Mouse (Mus musculus): ENCODE data around the gene Pigr. TPM values are rescaled to one million over a fixed set of nuclear protein-coding genes. Genes with fewer than 3 reads are reported as not detected.

Pigr gene
- polyA plus RNA-seq, 1 experiment from 2014 or later, result not detected

DNA sequence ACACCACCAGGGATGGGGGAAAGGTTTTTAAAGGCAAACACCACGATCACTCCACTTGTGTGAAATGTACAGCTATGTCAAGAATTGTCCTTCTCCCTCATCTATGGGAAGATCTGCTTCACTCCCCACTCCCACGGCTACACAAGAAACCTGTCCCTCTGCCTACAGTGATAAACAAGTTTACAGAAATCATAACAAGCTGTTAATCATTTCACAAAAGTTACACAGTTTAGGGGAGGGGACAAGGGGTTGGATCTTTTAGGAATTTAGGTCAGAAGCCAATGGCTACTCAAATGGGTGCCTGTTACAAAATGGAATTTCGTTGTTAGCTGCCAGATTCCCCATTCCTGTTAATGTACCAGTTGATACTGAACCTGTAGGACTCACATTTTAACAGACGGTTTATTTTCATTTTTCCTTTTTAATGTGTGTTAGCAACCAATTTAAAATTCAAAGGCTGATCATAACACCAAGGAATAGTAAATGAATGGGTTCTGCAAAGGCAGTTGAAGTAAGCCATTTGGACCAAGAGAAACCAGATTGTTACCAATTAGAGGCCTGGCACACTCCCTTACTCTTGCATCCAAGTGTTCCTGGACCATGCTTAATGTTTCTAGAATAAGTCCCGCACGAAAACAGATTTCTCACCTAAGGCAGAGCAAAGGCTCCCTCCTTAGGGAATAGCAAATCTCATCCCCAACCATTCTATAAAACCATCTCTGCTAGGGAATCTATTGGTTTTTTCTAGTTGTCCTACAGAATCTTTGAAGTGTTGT is 8.9 kb downstream of the Pigr start:
- Histone ChIP-seq H3K27me3 (no peaks in the 10 kb centered on the region), H3K4me1 (no peaks in the 10 kb centered on the region; the same call in 1 of the 2 replicates), H3K9ac (no peak overlapping the region), H3K36me3 (no peaks in the 10 kb centered on the region), H3K9me3 (no peaks in the 10 kb centered on the region), H3K27ac (no peak overlapping the region), H3K4me2 (replicated peaks) (no peak overlapping the region), H3K4me3 (no peak overlapping the region)
- ATAC-seq (ENCODE audit: insufficient number of reproducible peaks, insufficient read depth, low FRiP score, low TSS enrichment), result no peak
- 85% methylated on average over 6 of the region's 6 CpGs for WGBS

DNA sequence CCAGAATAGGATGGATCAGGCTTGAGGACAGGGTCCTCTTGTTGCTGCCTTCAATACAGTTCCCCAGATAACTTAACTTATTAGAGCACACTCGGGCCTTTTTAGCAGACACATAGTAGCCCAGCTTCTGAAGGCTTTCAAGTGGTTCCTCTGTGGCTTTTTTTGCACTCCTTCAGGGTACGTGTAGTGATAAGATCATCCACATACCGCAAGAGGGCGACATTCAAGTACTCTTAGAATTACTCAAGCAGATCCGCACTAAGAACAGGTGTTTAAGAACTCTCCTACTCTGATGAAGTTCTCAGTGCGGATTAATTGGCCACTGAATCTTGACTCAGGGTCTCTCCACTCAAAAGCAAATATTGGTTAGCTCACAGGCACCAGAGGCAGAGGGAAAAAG is 11.8 kb downstream of the Pigr start:
- no peak overlapping the region for H3K9ac ChIP-seq
- no peak overlapping the region for H3K4me2 ChIP-seq (replicated peaks)
- no peaks in the 10 kb centered on the region; the same call in 1 of the 2 replicates for H3K4me1 ChIP-seq
- H3K9me3 ChIP-seq, result no peaks in the 10 kb centered on the region
- no peaks in the 10 kb centered on the region for H3K27me3 ChIP-seq
- ATAC-seq (ENCODE audit: insufficient number of reproducible peaks, insufficient read depth, low FRiP score, low TSS enrichment), result no peak
- H3K4me3 ChIP-seq, result no peak overlapping the region
- no peak overlapping the region for H3K27ac ChIP-seq
- WGBS, result 54% methylated on average over 6 of the region's 6 CpGs
- no peaks in the 10 kb centered on the region for H3K36me3 ChIP-seq

DNA sequence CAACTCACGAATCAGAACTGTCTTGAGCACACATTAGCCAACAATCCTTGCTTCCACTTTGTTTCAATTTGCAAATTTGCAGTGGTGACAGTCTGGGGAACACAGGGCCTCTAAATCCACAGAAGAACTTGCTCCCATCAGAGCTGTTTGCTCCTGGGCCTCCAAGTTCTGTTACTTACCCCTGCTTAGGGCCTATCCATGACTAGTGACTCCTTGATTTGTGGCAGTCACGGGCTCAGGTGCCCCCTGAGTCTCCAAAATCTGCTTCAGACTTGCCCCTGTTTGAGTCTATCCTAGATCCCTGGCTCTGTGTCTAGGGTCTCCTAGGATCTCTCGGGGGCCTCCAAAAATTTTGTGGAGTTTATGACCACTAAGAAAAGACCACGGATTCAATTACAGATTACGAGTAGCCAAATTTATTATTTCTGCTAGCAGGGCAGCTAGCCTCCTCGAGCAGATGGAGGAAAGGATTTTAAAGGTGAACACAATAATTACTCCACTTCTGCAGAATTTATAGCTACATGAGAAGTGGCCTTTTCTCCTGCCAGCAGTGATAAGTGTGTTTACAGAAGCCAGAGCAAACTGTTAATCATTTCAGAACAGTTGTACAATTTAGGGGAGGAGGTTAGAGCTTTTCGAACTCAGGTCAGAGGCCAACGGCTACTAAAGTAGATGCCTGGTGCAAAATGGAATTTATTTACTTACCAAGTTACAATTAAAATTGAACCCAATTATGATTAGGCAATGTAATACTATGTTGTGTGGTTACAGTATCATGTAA is 14.3 kb downstream of the Pigr start:
- no peak for ATAC-seq (ENCODE audit: insufficient number of reproducible peaks, insufficient read depth, low FRiP score, low TSS enrichment)
- H3K27me3 ChIP-seq, result no peaks in the 10 kb centered on the region
- no peak overlapping the region for H3K27ac ChIP-seq
- no peaks in the 10 kb centered on the region for H3K36me3 ChIP-seq
- no peak overlapping the region for H3K4me2 ChIP-seq (replicated peaks)
- H3K9ac ChIP-seq, result no peak overlapping the region
- no peaks in the 10 kb centered on the region for H3K9me3 ChIP-seq
- 76% methylated on average over 8 of the region's 8 CpGs for whole genome bisulfite sequencing
- no peaks in the 10 kb centered on the region for H3K4me1 ChIP-seq
- no peak overlapping the region for H3K4me3 ChIP-seq

DNA sequence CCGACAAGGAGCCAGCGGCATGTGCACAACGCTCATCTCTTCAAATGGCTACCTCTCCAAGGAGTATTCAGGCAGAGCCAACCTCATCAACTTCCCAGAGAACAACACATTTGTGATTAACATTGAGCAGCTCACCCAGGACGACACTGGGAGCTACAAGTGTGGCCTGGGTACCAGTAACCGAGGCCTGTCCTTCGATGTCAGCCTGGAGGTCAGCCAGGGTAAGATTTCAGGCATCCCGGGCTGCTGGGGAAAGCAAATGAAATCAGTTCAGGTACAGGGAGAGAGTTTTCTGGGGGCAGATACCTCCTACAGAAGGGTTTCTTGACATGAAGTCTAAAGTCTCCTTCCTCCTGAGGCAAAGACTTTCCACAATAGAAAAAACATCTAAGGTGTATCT is 15.1 kb downstream of the Pigr start:
- Histone ChIP-seq H3K4me3 (no peak overlapping the region), H3K27ac (no peak overlapping the region), H3K4me2 (replicated peaks) (no peak overlapping the region), H3K4me1 (no peaks in the 10 kb centered on the region), H3K27me3 (no peaks in the 10 kb centered on the region), H3K9ac (no peak overlapping the region), H3K9me3 (no peaks in the 10 kb centered on the region), H3K36me3 (no peaks in the 10 kb centered on the region)
- 86% methylated on average over 7 of the region's 7 CpGs for WGBS
- no peak for ATAC-seq (ENCODE audit: insufficient number of reproducible peaks, insufficient read depth, low FRiP score, low TSS enrichment)

DNA sequence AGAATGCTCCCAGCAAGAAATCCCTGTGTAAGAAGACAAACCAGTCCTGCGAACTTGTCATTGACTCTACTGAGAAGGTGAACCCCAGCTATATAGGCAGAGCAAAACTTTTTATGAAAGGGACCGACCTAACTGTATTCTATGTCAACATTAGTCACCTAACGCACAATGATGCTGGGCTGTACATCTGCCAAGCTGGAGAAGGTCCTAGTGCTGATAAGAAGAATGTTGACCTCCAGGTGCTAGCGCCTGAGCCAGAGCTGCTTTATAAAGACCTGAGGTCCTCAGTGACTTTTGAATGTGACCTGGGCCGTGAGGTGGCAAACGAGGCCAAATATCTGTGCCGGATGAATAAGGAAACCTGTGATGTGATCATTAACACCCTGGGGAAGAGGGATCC is 18.0 kb downstream of the Pigr start:
- Histone ChIP-seq H3K36me3 (no peaks in the 10 kb centered on the region), H3K9me3 (no peaks in the 10 kb centered on the region), H3K9ac (no peak overlapping the region), H3K4me3 (no peak overlapping the region), H3K27me3 (no peaks in the 10 kb centered on the region), H3K27ac (no peak overlapping the region), H3K4me2 (replicated peaks) (no peak overlapping the region), H3K4me1 (no peaks in the 10 kb centered on the region)
- no peak for ATAC-seq (ENCODE audit: insufficient number of reproducible peaks, insufficient read depth, low FRiP score, low TSS enrichment)
- WGBS, result 87% methylated on average over 7 of the region's 7 CpGs

DNA sequence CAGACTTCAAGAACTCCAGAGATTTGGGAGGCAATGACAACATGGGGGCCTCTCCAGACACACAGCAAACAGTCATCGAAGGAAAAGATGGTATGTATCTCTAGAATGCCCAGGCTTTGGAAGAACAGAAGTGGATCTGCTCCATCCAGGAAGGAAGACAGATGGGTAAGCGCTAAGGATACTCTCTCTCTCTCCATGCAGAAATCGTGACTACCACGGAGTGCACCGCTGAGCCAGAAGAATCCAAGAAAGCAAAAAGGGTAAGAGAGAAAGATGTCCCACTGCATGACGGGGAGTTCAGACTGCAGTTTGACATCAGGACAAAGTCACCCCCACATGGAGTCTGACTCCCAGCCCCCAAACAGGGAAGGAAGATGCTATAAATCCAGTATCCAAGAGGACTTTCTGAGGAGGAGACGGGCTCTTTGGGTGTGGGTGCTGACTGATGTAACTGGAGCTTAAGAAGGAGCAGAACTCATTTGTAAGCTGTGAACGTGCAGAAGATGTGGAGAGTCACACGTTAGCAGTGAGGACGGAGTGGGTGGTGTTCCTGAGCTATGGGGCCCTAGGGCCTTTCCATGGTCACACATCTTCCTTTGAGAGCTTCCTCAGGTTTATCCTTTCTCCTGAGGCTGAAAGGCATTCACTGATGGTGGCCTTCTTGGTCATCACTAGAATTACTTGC is 23.2 kb downstream of the Pigr start:
- Histone ChIP-seq H3K27me3 (no peaks in the 10 kb centered on the region), H3K9me3 (no peaks in the 10 kb centered on the region), H3K27ac (no peak overlapping the region), H3K4me1 (no peaks in the 10 kb centered on the region), H3K4me3 (no peak overlapping the region), H3K9ac (no peak overlapping the region), H3K4me2 (replicated peaks) (no peak overlapping the region), H3K36me3 (no peaks in the 10 kb centered on the region)
- 86% methylated on average over 10 of the region's 10 CpGs for WGBS
- ATAC-seq (ENCODE audit: insufficient number of reproducible peaks, insufficient read depth, low FRiP score, low TSS enrichment), result no peak

DNA sequence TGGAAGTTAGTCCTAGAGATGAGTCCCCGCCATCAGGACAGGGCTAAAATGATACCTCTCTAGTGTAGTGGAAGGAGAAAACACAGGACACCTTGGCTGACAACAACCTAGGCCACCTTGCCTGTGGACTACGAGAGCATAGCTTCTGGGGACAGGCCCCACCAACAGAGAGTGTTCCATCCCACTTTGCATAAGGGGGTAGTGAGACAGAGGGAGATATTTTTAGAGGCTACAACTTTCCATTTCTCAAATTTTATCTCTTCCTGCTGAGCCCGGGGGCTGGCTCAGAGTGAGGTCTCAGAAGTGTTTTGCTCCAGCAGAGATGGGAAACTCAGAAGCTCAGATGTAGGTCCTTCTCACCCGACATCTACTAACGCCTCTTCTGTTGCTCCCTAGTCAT is 23.9 kb downstream of the Pigr start:
- H3K9ac ChIP-seq, result no peak overlapping the region
- no peak for ATAC-seq (ENCODE audit: insufficient number of reproducible peaks, insufficient read depth, low FRiP score, low TSS enrichment)
- no peaks in the 10 kb centered on the region for H3K36me3 ChIP-seq
- WGBS, result 87% methylated on average over 5 of the region's 5 CpGs
- no peaks in the 10 kb centered on the region for H3K4me1 ChIP-seq
- H3K27ac ChIP-seq, result no peak overlapping the region
- no peak overlapping the region for H3K4me2 ChIP-seq (replicated peaks)
- no peaks in the 10 kb centered on the region for H3K27me3 ChIP-seq
- no peak overlapping the region for H3K4me3 ChIP-seq
- no peaks in the 10 kb centered on the region for H3K9me3 ChIP-seq

DNA sequence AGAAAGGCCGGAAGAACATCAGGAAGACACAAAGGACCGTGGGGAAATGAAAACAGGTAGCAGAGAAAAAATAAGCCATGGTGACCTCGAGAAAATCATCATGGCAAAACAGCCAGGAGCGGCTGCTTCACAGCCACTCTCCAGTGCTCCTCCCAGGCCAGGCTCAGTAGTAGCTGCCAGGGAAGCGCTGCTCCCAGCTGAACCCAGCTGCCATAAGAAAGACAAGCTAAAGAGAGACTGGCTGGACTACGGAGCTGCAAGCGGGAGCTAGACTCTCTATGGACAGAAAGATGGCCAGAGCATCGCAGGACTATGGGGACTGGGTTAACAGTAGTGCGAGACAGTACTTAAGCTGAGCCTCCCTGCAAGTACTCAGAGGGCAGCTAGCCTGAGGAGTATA is 28.3 kb downstream of the Pigr start:
- 83% methylated on average over 9 of the region's 9 CpGs for WGBS
- H3K4me3 ChIP-seq, result no peak overlapping the region
- no peak for ATAC-seq (ENCODE audit: insufficient number of reproducible peaks, insufficient read depth, low FRiP score, low TSS enrichment)

DNA sequence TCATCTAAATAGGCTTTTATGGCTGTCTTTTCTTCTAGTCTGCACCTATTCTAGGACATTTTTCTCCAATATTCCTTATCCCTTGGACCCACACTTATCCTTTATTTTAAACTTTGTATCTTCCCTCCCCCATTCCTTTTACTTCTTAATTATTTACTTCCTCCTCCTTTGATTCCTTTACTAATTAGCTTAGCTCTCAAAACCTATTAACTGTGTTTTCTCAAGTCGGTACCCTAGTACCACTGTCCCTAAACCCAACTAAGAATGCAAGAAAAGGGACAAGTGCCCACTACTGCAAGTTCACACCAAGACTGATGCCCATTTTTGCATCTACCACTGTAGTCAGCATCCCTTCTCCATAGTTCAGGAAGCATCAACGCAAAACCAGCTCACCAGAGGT is 29.2 kb downstream of the Pigr start:
- WGBS, result 73% methylated on average over 2 of the region's 2 CpGs
- Histone ChIP-seq H3K4me2 (replicated peaks) (no peak overlapping the region), H3K27me3 (no peaks in the 10 kb centered on the region), H3K36me3 (no peaks in the 10 kb centered on the region), H3K4me1 (no peaks in the 10 kb centered on the region), H3K27ac (no peak overlapping the region), H3K9me3 (no peaks in the 10 kb centered on the region), H3K9ac (no peak overlapping the region), H3K4me3 (no peak overlapping the region)
- no peak for ATAC-seq (ENCODE audit: insufficient number of reproducible peaks, insufficient read depth, low FRiP score, low TSS enrichment)

More for the DNA sequence above, 28.3 kb downstream of the Pigr start:
- Histone ChIP-seq H3K9me3 (no peaks in the 10 kb centered on the region), H3K27ac (no peak overlapping the region), H3K4me1 (no peaks in the 10 kb centered on the region), H3K36me3 (no peaks in the 10 kb centered on the region), H3K9ac (no peak overlapping the region), H3K27me3 (no peaks in the 10 kb centered on the region), H3K4me2 (replicated peaks) (no peak overlapping the region)

DNA sequence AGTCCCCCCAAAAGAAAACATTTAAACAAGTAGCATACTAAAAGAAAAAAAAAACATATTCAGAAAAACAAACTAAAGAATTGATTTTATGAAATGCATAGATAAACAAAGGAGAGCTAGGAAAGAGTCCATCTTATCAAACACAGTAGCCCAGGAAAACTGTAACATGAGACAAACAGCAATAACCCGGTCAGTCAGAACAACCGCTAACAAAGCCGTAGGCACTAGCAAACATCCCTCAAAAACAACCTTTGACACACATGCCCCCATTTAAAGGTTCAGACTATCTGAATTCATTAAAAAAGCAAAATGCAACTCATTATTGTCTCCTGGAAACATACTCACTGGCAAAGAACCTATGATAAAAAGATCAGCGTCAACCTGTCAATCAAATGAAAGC is 31.0 kb downstream of the Pigr start:
- Histone ChIP-seq H3K36me3 (no peaks in the 10 kb centered on the region), H3K4me2 (replicated peaks) (no peak overlapping the region), H3K27me3 (no peaks in the 10 kb centered on the region), H3K9ac (no peak overlapping the region), H3K4me1 (no peaks in the 10 kb centered on the region), H3K27ac (no peak overlapping the region), H3K4me3 (no peak overlapping the region), H3K9me3 (no peaks in the 10 kb centered on the region)
- ATAC-seq (ENCODE audit: insufficient number of reproducible peaks, insufficient read depth, low FRiP score, low TSS enrichment), result no peak
- WGBS, result 74% methylated on average over 4 of the region's 4 CpGs

DNA sequence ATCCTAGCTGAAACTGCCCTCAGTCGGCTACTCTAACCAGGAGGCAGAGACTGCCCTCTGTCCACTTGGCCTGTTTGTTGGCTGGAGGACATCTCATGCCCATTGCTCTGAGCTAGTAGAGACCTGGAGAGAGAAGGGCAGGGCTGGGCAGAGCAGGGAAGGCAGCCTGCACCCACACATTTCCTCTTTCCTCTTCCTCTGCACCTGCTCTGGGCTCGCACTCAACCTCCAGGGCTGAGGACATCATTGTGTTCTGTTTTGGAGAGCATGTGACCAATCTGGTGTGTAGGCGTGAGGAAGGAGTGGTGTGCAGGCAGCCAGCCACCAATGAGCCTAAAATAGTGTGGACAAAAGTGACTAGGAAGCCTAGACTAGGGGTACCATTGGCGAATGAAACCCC is 37.8 kb downstream of the Pigr start:
- no peak overlapping the region for H3K4me3 ChIP-seq
- no peak overlapping the region for H3K9ac ChIP-seq
- H3K4me2 ChIP-seq (replicated peaks), result no peak overlapping the region
- no peak for ATAC-seq (ENCODE audit: insufficient number of reproducible peaks, insufficient read depth, low FRiP score, low TSS enrichment)
- H3K36me3 ChIP-seq, result no peaks in the 10 kb centered on the region
- no peaks in the 10 kb centered on the region for H3K9me3 ChIP-seq
- WGBS, result 85% methylated on average over 4 of the region's 4 CpGs
- no peaks in the 10 kb centered on the region for H3K4me1 ChIP-seq
- H3K27ac ChIP-seq, result no peak overlapping the region
- H3K27me3 ChIP-seq, result no peaks in the 10 kb centered on the region

DNA sequence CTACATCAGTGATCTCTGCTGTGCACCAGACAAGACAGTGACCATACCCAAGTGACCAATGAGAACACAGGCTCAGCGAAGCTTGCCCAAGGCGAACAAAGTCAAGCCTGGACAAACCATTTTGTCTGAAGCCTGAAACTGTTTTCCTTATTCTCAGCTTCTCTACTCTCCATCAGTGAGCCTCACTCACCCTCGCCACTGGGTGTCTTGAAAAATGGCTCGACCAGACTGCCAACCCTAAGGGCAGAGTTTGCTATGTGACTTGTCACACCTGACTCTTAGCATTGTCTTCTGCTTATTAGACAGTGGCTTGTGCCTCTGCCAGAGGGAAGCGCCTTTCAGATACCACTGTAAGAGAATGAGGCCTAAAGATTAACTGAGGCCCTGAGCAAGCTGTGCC is 38.3 kb downstream of the Pigr start:
- no peak for ATAC-seq (ENCODE audit: insufficient number of reproducible peaks, insufficient read depth, low FRiP score, low TSS enrichment)
- WGBS, result 92% methylated on average over 5 of the region's 5 CpGs

More for the DNA sequence above, 38.3 kb downstream of the Pigr start:
- Histone ChIP-seq H3K4me1 (no peaks in the 10 kb centered on the region), H3K27ac (no peak overlapping the region), H3K9me3 (no peaks in the 10 kb centered on the region), H3K27me3 (no peaks in the 10 kb centered on the region), H3K9ac (no peak overlapping the region), H3K4me3 (no peak overlapping the region), H3K36me3 (no peaks in the 10 kb centered on the region), H3K4me2 (replicated peaks) (no peak overlapping the region)

Data from embryonic facial prominence, embryonic 12.5 days (tissue).